Comparison of ENCODE assay signal across 20 mouse cellular contexts in the genomic region with DNA sequence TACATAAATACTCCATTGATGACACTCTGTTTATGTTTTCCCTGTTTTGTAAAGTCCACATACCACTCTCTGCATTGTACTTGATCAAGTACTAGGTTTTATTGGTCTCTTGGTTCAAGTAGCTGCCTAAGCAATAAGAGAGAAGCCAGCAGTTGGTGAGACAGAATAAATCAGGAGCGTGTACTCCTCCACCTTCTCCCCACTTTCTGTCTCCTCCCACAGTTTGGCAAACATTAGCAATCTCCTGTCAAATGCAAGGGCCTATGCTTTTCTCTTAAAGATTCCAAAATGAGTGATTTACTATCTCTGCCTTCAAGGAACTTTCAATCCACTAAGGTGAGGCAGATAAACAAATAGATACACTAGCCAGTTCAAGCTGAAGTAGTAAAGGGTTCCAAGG. TPM values are rescaled to one million over a fixed set of nuclear protein-coding genes. Genes with fewer than 3 reads are reported as not detected.
A peak's percentile ranks its signal among the peaks of the same experiment; 100 is the strongest.
DNase-seq lines count a peak whose midpoint lies in the region; TF ChIP-seq lines count a peak whose summit lies in the region.
"Had no signal": no experiment of that assay in that cellular context is flagged by ENCODE, and none has a peak within 500 bp of the region (broad histone marks: within the 10 kb centered on the region; RNA-seq: fewer than 3 reads in every experiment).

No protein-coding gene starts in this region.

- H3K27ac ChIP-seq in left cerebral cortex, adult 2 months, result peak overlapping the region; percentile 34; the same call in 1 of the 2 replicates
- H3K27ac ChIP-seq in thymus, adult 2 months (ENCODE audit: control insufficient read depth, insufficient read depth, low read length), result no peak overlapping the region
- H3K27ac ChIP-seq: forebrain, embryonic 10.5 days; forebrain, embryonic 13.5 days; heart, embryonic 10.5 days; heart, embryonic 13.5 days; hindbrain, embryonic 10.5 days; hindbrain, embryonic 13.5 days; intestine, embryonic 15.5 days had no signal

- H3K36me3 ChIP-seq in thymus, adult 2 months (ENCODE audit: control insufficient read depth, insufficient read depth, low read length), result peaks cover 12% of the 10 kb centered on the region
- H3K36me3 ChIP-seq: forebrain, embryonic 10.5 days; hindbrain, embryonic 13.5 days; intestine, embryonic 15.5 days had no signal

- H3K4me3 ChIP-seq in left cerebral cortex, adult 2 months, result no peak overlapping the region
- no peak overlapping the region for H3K4me3 ChIP-seq in thymus, adult 2 months (ENCODE audit: control insufficient read depth, insufficient read depth, low read length)
- H3K4me3 ChIP-seq: forebrain, embryonic 10.5 days; forebrain, embryonic 13.5 days; heart, embryonic 10.5 days; heart, embryonic 13.5 days; hindbrain, embryonic 10.5 days; hindbrain, embryonic 13.5 days; intestine, embryonic 15.5 days had no signal

- TF ChIP-seq CTCF in left cerebral cortex, adult 2 months (IDR thresholded peaks at IDR 0.05), result no peak
- TF ChIP-seq CTCF in thymus, adult 2 months (IDR thresholded peaks at IDR 0.05; ENCODE audit: borderline replicate concordance, control insufficient read depth, extremely low read depth, insufficient read depth, low read length, poor library complexity), result no peak

- peak; percentile 63 for DNase-seq in heart, adult 11 months
- DNase-seq in heart, postnatal 14 days, result no peak
- no peak for DNase-seq in left cerebral cortex, adult 2 months (ENCODE audit: extremely low spot score in 1 of 2, low spot score in 2 of 2)
- DNase-seq in left cerebral cortex, postnatal 36 days (ENCODE audit: low spot score in 2 of 2), result no peak
- peak; percentile 71 for DNase-seq in brain, adult 2 months (ENCODE audit: low read depth, low spot score)
- DNase-seq in thymus, adult 2 months, result no peak
- DNase-seq: adrenal gland, adult 8-10 months; adrenal gland, postnatal 25 days; cerebellum, adult 18-20 months; cerebellum, adult 9-10 months; cerebellum, postnatal 14 days; gastrocnemius, postnatal 10 days; heart, adult 18-20 months had no signal

- H3K27me3 ChIP-seq in thymus, adult 2 months (ENCODE audit: control insufficient read depth, insufficient read depth, low read length), result no peaks in the 10 kb centered on the region
- H3K27me3 ChIP-seq: forebrain, embryonic 13.5 days; heart, embryonic 13.5 days; hindbrain, embryonic 13.5 days; intestine, embryonic 15.5 days had no signal

- 100% methylated on average over 1 of the region's 1 CpGs for WGBS in thymus, adult 2 months

- TF ChIP-seq POLR2A in thymus, adult 2 months (IDR thresholded peaks at IDR 0.05; ENCODE audit: control insufficient read depth, extremely low read depth, insufficient read depth, low read length, poor library complexity), result no peak

- intact Hi-C loops in heart, postnatal 14 days (cut with DNase I), result no loop called here
- intact Hi-C loops in left cerebral cortex, adult 2 months (cut with DNase I), result loop anchor here (5.0 kb wide), 1 partner anchor 53 kb away; no protein-coding TSS in a partner anchor
- intact Hi-C loops in left cerebral cortex, postnatal 36 days (cut with DNase I), result no loop called here

- H3K4me1 ChIP-seq in thymus, adult 2 months (replicated peaks; ENCODE audit: control insufficient read depth, insufficient read depth, low read length), result peaks cover 5% of the 10 kb centered on the region; the same call in 1 of the 2 replicates
- H3K4me1 ChIP-seq: forebrain, embryonic 10.5 days had no signal

RNA-seq across cellular contexts. Expression of gene Susd6, which starts 33.9 kb away (rescaled TPM):
- total RNA-seq in heart, postnatal 14 days (2021), result 10 to 100 TPM; 63.4 to 66.2 TPM
- total RNA-seq in left cerebral cortex, adult 2 months (2021), result 10 to 100 TPM; 37.0 TPM
- 10 to 100 TPM; 31.6 to 40.0 TPM for total RNA-seq in left cerebral cortex, postnatal 36 days (2021)
- polyA plus RNA-seq in thymus, adult 2 months (2012; rRNA removed), result 81.3 and 81.8 TPM in 2 replicates

Comparison
In these comparisons a context has a peak if more than half of its experiments do, and no peak if none do; other contexts are left out.
1. DNase-seq: peak in heart, adult 11 months (single experiment) and brain, adult 2 months (single experiment); none in heart, postnatal 14 days (0 of 2), left cerebral cortex, adult 2 months (0 of 2), left cerebral cortex, postnatal 36 days (0 of 2) and thymus, adult 2 months (single experiment).